Mouse (Mus musculus) kidney, adult 2 months (tissue): ENCODE data around the gene Efcab10. TPM values are rescaled to one million over a fixed set of nuclear protein-coding genes. Genes with fewer than 3 reads are reported as not detected.

Experiments used
- DNase-seq: peaks from one replicate; pipeline ENCODE4 v3.0.0; 2021
- H3K27ac ChIP-seq: fragments of 200-500 bp; 2 replicates; pipeline ENCODE4 v1.5.1; 2012; ENCODE audit warnings: low read depth, low read length, control low read depth, inconsistent platforms; ENCODE audit not compliant: insufficient read depth
- H3K27me3 ChIP-seq: fragments of 200-500 bp; replicated peaks from 2 replicates; pipeline ENCODE4 v1.6.1; 2012; ENCODE audit warnings: mild to moderate bottlenecking, moderate library complexity, low read length, inconsistent platforms; ENCODE audit not compliant: control insufficient read depth, insufficient read depth
- H3K36me3 ChIP-seq: fragments of 200-500 bp; 2 replicates; pipeline ENCODE4 v1.6.1; 2012; ENCODE audit warnings: mild to moderate bottlenecking, moderate library complexity, low read length, inconsistent platforms; ENCODE audit not compliant: control insufficient read depth, insufficient read depth
- H3K4me1 ChIP-seq: fragments of 200-500 bp; 2 replicates; pipeline ENCODE4 v1.6.1; 2011; ENCODE audit warnings: low read length; ENCODE audit not compliant: control insufficient read depth, insufficient read depth
- H3K4me3 ChIP-seq: fragments of 200-500 bp; 2 replicates; pipeline ENCODE4 v1.5.1; 2011; ENCODE audit warnings: mild to moderate bottlenecking, low read depth, low read length, control low read depth; ENCODE audit not compliant: insufficient read depth
- CTCF ChIP-seq: fragments of 200-500 bp; conservative IDR thresholded peaks from 2 replicates; pipeline ENCODE4 v1.5.1; 2011; ENCODE audit warnings: low read depth, mild to moderate bottlenecking, control low read depth, low read length, moderate library complexity, mixed read lengths; ENCODE audit not compliant: insufficient read depth, insufficient read length
- POLR2A ChIP-seq: fragments of 200-500 bp; IDR thresholded peaks from one replicate; pipeline ENCODE4 v1.6.1; 2011; ENCODE audit warnings: low read depth, low read length, control low read depth
- WGBS: fragments of 180-500 bp; shearing (Covaris S2); methylation state at CpG from one replicate; pipeline ENCODE4 v1.1.7; 2018; 5-methylcytosine and 5-hydroxymethylcytosine counted together
- polyA plus RNA-seq: library from polyadenylated mRNA; depleted of rRNA; stranded (reverse); fragments of >200 nt; gene quantifications from 2 replicates; pipeline ENCODE4 v1.2.3, GENCODE M21; 2012; rRNA removed

The Efcab10 gene
- 0.17 TPM in 1 of 2 replicates, not detected in the other for polyA plus RNA-seq

- Histone ChIP-seq H3K36me3 (no peaks in the 10 kb centered on the region), H3K27me3 (no peaks in the 10 kb centered on the region), H3K4me1 (no peaks in the 10 kb centered on the region), H3K27ac (no peak within 1 kb of the TSS), H3K4me3 (0 out of 2 replicates have a peak within 1 kb of the TSS, but pooled peaks have one; percentile 18)
- WGBS = 10% methylated on average over 24 of the region's 24 CpGs
- peak; percentile 26 for DNase-seq
- TF ChIP-seq CTCF = no peak
- TF ChIP-seq POLR2A = no peak
Measured at GRCm38 (mm10) chr12:33394804-33395623, at the start of gene Efcab10. TSS of gene Efcab10 (plus strand) at chr12:33394854.

GRCm38 (mm10) chr12:33344970-33345772 is 49.5 kb upstream of the Efcab10 start:
- TF ChIP-seq POLR2A = no peak
- no peak overlapping the region for H3K27ac ChIP-seq
- H3K27me3 ChIP-seq = no peaks in the 10 kb centered on the region
- 51% methylated on average over 25 of the region's 25 CpGs for WGBS
- H3K4me3 ChIP-seq = no peak overlapping the region
- DNase-seq = no peak
- H3K36me3 ChIP-seq = peaks cover 2% of the 10 kb centered on the region; the same call in 1 of the 2 replicates
- H3K4me1 ChIP-seq = no peaks in the 10 kb centered on the region; the same call in 1 of the 2 replicates

GRCm38 (mm10) chr12:33345773-33346435 is 48.8 kb upstream of the Efcab10 start:
- DNase-seq = no peak
- TF ChIP-seq POLR2A = no peak
- no peak for TF ChIP-seq CTCF
- Histone ChIP-seq H3K36me3 (peaks cover 2% of the 10 kb centered on the region; the same call in 1 of the 2 replicates), H3K4me1 (no peaks in the 10 kb centered on the region; the same call in 1 of the 2 replicates), H3K27me3 (no peaks in the 10 kb centered on the region), H3K27ac (no peak overlapping the region), H3K4me3 (no peak overlapping the region)
- 72% methylated on average over 23 of the region's 23 CpGs for WGBS

- H3K4me3 ChIP-seq = no peak overlapping the region
- H3K27ac ChIP-seq = no peak overlapping the region
- H3K36me3 ChIP-seq = no peaks in the 10 kb centered on the region; the same call in 1 of the 2 replicates
- H3K4me1 ChIP-seq = no peaks in the 10 kb centered on the region; the same call in 1 of the 2 replicates
- H3K27me3 ChIP-seq = no peaks in the 10 kb centered on the region
- no peak for DNase-seq
- TF ChIP-seq CTCF (no peak), POLR2A (no peak)
- 80% methylated on average over 4 of the region's 4 CpGs for WGBS
Measured at GRCm38 (mm10) chr12:33352671-33353070, 42.0 kb upstream of the Efcab10 start.

- no peak for DNase-seq
- 75% methylated on average over 10 of the region's 10 CpGs for WGBS
- Histone ChIP-seq H3K4me3 (no peak overlapping the region), H3K36me3 (no peaks in the 10 kb centered on the region), H3K27me3 (no peaks in the 10 kb centered on the region), H3K27ac (no peak overlapping the region), H3K4me1 (no peaks in the 10 kb centered on the region)
- TF ChIP-seq POLR2A = no peak
- TF ChIP-seq CTCF = no peak
Measured at GRCm38 (mm10) chr12:33358345-33358744, 36.3 kb upstream of the Efcab10 start.

- WGBS = 94% methylated on average over 7 of the region's 7 CpGs
- TF ChIP-seq POLR2A = no peak
- Histone ChIP-seq H3K4me1 (no peaks in the 10 kb centered on the region), H3K4me3 (no peak overlapping the region), H3K36me3 (no peaks in the 10 kb centered on the region), H3K27ac (no peak overlapping the region), H3K27me3 (no peaks in the 10 kb centered on the region)
- no peak for DNase-seq
Measured at GRCm38 (mm10) chr12:33359209-33359608, 35.4 kb upstream of the Efcab10 start.

GRCm38 (mm10) chr12:33359878-33360482 is 34.7 kb upstream of the Efcab10 start:
- 92% methylated on average over 5 of the region's 5 CpGs for WGBS
- TF ChIP-seq CTCF (no peak), POLR2A (no peak)
- DNase-seq = no peak

More at GRCm38 (mm10) chr12:33359878-33360482, 34.7 kb upstream of the Efcab10 start:
- Histone ChIP-seq H3K27me3 (no peaks in the 10 kb centered on the region), H3K4me1 (no peaks in the 10 kb centered on the region), H3K36me3 (no peaks in the 10 kb centered on the region), H3K27ac (no peak overlapping the region), H3K4me3 (no peak overlapping the region)
